Mouse (Mus musculus) embryo, embryonic 11.5 days (tissue): ENCODE data around the gene Rrh.

Source experiments
- DNase-seq: peaks from one replicate; pipeline ENCODE4 v3.0.0-alpha.2; 2012; ENCODE audit warnings: low read depth, low spot score

Rrh gene

DNA sequence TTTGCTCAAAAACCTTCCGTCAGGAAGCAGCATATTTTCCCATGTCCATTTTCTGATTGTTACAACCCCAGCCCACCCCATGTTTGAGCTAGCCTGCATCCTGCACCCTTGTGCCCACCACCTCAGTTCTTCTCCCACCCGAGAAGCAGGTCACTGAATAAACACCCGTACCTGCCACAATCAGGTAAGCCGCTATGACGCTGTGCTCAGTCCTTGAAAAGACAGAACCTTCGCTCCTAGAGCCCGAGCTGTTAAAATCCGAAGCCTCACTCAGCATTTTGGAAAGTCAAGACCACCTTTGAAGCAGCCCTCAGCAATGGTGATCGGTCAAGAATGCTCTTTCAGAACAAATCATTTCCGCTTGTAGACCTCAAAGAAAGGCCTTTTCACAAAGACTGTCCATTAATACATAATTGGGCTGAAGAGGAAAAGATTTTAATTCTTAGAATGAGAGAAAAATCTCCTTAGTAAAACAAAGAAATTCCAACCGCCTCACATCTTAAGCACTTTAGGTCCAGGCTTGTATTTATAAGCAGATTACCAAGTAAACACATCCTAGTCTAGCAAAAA, at the start of gene Rrh:
TSS of gene Rrh (minus strand) at position 382 of the 570 bp plus-strand sequence.
- no peak for DNase-seq

DNA sequence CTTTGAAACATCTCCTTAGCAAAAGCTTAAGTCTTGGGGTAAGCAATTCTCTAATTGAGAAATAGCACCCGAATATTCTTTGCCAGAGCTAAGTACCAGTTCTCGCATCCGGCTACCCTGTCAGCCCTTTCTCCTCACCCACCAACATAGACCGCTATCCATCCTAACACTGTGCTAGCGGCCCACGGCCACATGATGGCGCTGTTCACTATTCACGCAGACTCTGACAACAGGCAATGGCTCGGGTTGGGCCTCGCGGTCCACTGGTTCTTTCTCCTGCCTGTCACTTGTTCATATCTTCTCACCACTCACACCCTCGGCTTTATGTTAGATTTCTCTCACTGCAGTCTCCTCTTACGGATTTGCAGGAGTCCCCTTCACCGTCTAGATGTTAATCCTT, 41.3 kb upstream of the Rrh start:
- DNase-seq = no peak

DNA sequence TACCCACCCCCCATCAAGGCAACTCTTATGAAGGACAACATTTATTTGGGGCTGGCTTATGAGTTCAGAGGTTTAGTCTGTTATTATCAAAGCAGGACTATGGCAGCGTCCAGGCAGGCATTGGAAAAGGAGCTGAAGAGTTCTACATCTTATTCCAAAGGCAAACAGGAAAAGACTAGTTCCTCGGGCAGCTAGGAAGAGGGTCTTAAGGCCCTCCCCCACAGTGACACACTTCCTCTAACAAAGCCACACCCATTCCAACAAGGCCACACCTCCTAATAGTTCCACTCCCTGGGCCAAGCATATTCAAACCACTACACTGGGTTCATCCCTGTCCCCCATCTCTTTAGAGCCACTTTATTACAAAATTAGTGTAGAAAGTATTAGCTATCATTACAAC, 40.2 kb upstream of the Rrh start:
- DNase-seq = no peak

DNA sequence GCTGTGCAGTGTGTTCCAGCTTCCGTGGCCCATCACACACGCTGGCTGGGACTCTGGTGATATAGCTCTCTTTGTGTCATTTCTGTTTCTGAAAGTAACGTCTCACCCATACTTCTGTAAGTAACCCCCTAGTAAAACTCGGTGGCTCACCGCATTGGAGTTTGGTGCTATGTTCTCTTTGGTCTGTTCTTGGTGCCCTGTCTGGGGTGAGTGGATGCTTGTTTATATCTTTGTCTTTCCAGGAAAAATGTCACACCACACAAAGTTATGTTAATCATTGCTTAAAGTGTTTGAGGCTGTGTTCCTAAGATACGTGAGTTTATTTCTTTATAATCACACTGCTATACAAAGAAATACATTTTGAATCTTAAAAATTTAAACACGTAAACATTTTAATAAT, 24.5 kb upstream of the Rrh start:
- DNase-seq = no peak

DNA sequence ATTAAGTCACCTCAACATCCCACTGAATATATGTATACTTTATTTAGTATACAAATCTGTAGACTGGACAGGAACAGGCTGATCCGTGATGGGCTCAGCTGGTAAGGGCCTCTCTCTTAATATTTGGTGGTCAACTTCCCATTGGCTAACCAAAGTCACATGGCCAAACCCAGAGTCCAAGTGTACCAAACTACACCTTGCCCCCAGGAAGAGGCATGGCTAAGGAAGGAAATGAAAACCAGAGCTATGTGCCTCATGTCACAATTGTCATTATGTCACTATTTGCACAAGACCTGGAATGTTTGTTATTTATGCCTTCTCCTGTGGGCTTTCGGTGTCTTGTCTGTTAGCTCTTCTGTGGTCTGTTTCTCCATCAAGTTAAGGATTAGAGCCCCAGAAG, 23.5 kb upstream of the Rrh start:
- no peak for DNase-seq

DNA sequence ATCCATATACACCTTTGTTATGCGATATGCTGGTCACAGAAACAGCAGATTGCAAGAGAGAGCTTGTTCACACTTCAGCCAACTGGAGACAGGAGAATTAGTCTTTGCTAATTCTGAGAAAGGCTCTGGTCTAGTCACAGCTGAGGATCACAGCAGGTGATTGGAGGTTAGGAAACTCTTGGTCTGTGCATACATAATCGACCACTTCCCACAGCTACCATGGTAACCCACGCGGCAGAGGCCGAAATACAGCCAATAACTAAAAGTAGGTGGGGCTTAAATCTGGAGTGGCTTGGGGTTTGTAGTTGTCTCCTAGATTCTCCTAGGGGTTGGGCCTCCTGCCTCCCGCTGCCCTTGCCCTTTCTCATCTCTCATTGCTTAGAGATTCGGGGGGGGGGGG, 15.6 kb upstream of the Rrh start:
- no peak for DNase-seq

DNA sequence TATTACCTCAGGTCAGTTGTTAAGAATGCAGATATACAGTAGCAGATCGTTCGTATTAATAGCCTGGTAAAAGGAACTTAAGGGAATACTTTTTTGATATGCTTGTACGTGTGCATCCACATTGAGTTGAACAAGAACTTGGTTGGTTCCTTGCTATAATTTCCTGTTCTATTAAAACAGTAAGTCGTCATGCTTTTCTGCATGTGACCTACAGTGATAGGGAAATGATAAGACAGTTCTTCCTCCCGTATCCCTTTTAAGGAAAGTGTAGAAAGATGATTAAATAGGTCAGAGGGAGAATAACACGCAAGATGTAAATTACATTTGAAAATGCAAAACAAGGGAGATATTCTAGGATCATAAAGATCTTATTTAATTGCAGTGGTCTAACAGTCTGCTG, 14.6 kb upstream of the Rrh start:
- no peak for DNase-seq

DNA sequence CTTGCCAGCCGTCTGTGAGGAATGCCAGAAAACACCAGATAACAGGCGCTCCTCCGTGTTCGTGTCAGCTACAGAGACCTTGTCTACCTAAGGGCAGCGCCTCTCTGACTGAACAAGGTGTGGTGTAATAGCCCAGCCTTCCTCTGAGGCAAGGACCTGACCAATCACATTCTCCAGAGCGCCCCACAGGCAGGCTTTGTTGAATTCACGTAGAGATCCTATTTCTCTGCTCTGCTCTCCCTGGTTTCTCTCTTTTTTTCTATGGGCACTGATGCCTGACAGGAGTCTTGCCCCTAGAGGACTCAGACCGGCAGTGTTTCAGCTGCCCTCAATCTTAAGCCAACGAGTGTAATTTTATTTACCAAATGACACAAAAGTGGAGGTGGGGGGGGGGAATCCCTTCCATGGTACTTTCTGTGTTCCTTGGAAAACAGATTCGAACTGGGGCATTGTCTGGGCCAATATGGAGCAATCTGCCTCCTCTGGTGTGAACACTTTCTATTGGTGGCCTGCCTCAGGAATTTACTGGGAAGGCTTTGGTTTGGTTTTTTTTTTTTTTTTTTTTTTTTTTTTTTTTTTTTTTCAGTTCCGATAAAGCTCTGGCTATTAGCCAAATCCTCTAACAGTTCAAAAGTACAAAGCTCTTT, 13.8 kb upstream of the Rrh start:
- DNase-seq = no peak

DNA sequence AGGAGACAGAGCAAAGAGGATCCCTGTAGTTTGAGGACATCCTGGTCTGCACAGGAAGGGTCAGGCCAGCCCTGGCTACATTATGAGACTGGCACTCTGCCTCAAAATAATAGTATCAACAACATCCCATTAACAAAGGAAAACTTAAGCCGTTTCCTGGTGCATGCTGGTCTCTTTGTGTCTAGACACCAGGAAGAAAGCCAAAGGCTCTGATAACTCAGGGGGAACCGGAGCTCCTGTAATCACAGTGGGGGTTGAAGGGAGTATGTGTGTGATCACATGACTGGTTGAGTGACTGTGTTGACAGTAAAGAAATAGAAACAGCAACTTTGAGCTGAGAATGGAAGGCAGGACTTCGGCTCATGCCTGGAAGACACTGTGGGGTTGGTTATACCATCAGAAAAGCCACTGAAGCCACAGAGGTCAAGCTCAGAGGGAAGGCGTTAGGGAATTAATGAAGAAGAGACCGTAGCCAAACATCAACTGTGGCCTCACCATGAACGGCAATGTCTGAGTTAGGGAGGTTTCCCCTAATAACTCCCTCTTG, 13.1 kb upstream of the Rrh start, which contains the start of gene Cfi:
TSS of gene Cfi (plus strand) at position 497 of the 547 bp plus-strand sequence.
- no peak for DNase-seq

DNA sequence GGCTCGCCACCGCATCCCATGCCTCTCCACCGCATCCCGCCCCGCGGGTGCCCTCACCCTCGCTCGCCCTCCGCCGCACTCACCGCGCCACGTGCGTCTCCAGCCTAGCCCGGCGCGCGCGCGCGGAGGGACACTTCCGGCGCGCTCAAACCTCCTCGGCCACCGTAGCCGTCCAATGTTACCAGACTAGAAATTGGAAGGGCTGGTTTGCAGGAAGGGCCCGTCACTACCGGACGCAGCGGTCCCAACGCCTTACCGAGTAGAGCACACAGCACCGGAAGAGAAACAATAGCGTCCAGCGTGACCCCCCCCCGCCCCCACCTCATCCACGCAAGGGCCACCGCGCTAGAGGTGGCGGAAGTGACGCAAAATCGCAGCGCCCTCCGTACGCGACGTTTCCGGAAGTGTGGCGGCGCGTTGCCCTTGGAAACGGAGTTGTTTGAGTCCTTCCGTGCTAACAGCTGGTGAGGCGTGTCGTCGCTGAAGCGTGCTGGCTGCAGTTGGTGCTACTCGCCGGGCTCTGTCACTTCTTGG, 8.7 kb upstream of the Rrh start, which contains the start of gene Gar1:
TSS of gene Gar1 (minus strand) at position 362 of the 534 bp plus-strand sequence.
- peak; percentile 95 for DNase-seq

DNA sequence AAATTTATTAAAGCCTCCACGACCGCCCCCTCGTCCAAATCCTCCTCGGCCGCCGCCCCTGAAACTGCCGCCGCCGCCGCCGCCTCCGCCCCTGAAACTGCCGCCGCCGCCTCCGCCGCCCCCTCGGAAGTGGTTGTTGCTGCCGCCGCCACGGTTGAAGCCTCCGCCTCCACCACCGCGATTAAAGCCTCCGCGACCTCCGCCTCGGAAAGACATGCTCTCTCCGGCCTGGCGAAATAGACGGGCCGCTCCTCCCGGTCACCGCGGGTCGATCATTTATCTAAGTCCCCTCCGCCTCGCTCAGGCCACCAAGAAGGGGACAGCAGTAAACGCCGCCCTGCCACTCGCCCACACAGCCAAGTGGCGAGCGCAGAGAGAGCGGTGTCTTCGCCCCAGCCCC, 8.2 kb upstream of the Rrh start:
- no peak for DNase-seq

DNA sequence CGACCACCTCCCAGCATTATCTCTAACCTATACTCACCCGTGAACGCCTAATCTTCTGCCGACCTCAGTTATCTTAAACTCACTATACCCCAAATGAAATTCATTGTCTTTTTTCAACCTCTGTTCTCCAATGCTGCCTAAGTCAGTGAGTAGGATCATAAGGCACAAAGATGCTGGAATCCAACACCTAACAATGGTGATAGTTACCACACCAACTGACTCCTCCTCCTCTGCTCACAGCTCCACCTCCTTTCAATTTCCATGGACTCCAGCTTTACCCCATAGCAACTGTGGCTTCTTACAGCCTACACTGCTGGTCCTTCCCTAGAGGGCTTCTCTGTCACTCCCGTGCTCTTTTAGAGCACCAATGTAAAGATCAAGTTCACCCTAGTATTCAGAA, 5.3 kb upstream of the Rrh start:
- no peak for DNase-seq

DNA sequence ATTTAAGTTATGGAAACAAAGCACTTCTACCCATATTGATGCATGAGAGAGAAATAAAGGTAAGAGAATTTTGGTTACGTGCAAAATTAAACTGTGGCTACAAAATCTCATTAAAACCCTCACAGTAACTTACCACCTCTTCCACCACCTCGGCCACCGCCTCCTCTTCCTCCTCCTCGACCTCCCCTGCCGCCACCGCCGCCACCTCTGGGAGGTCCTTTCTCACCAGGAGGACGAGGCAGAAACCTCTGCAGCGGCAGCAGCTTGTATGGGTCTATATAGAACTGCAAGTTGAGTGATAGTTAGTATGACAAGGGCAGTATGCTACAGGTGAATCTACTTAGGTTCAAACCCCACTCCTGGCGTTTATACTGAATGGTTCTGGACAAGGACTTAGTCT, 4.3 kb upstream of the Rrh start:
- no peak for DNase-seq

DNA sequence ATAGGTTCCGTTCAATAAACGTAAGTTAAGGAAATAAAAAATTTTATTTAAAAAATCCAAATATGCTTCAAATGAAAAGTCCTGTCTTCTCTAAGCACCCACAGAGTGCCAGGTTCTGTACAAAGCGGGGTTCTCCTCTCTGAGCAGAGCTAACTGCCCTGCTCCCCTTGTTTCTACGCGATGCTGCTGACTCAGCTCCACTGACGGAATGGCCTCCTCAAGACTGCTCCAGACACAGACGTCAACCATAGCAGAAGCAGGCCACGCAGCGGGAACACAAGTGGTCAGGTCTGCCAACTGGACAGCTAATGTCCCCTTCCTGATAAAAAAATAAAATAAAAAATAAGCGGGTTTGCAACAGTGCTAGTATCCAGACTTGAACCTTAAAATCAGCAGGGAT, 2.5 kb upstream of the Rrh start:
- no peak for DNase-seq

DNA sequence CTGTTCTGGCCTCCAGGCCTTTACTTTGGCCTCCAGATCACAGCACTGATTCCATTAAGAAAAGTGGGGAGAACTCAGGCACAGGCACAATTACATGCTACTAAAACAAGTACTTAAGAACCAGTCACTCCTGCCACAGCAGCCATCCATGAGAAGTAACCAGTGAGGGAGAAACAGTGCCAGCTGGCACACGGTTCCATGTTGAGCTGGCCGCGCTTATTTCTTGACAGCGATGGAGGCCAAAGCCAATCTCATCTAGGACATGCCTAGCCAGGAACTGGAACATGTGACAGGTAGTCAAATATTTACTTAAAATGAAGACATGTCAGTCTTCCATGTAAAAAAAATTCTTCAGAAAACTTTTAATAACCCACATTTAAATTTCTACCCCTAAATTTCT, 1.8 kb upstream of the Rrh start:
- DNase-seq = no peak

DNA sequence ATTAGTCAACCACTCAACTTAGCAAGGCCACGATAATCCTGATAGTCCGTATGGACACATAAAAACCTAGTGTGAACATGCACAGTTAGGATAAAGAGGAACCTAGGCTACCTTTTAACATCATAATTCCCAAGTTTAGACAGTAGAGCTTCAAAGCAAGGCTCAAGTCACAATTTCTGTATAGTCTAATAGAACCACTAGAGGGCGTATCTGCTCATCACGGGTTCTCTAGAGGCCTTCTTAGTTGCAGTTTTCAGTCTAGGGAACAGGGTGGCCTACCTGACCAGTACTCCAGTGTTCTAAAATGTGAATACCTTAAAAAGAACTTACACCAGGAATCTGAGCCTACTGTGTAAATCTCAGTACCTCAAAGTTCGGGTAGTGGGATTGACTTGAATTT, 906 bp upstream of the Rrh start:
- DNase-seq = peak; percentile 27

DNA sequence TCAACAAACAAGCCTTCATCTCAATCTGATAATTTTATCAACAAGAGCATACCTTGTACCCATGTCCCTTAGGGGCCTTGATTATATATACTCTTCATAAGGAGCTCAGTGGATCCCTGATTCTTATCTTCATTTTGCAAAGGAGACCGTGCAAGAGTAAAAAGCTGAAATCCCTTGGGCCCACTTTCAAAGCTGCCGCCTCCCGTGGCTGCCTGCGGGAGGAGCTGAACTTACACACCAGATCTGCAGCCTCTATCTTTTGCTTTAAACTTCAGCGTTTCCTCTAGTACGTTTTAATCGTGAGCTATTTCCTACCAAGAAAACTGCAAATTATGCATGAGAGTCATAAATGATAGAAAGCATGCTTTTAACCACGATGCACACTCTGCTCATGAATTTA, 651 bp downstream of the Rrh start:
- no peak for DNase-seq

DNA sequence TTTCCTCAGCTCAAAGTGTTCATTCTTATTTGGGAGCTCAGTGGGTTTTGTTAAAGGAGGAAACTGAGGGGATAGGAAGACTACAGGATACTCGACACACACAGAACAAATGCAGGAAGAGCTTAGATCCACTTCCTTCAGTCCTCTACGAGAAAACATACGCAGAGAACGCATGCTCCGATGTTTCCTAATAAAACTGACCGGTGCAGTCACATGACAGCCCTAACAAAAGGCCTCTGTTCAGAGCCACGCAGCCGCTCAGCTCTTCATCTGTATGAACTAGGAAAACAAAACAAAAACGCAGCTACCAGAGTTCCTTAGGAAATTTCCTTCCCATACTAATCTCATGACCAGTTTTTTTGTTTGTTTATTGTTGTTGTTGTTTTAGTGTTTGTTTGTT, 1.5 kb downstream of the Rrh start:
- DNase-seq = no peak

DNA sequence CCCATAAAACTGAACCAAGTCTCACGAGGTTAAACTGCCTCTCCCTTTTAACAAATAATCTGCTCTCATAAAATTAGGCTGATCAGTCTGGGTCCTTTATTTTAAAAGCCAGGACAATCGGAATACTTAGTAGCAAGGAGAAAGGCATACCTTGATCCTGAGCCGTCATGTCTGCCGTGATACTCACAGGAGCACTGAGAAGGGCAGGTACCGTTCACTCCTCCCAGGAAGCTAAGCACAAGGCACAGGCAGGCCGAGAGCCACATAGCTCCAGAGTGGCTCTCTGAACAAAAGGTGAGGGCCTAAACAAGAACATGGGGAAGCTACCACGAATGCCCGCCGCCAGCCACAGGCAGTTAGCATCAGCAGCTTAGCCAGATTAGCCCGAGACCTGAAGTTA, 18.6 kb downstream of the Rrh start, which contains the start of gene Lrit3:
TSS of gene Lrit3 (minus strand) at position 266 of the 400 bp plus-strand sequence.
- DNase-seq = no peak

DNA sequence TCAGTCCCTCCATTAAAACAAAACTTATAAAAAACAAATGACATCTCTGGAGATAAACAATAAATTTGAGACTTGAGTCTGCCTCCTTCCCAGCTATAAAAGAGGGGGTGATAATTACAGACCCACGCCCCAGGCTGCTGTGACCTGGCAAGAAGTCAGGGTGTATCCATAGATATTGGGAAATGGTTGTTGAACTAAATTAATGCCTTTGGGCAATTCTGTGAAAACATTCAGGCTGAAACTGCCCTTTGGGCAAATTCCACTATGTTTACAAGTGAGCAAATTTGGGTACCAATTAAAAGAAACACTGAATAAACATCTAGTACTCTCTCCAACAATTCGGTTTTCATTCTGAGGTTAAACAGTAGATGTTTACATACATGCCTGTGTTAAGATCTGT, 23.4 kb downstream of the Rrh start:
- no peak for DNase-seq

DNA sequence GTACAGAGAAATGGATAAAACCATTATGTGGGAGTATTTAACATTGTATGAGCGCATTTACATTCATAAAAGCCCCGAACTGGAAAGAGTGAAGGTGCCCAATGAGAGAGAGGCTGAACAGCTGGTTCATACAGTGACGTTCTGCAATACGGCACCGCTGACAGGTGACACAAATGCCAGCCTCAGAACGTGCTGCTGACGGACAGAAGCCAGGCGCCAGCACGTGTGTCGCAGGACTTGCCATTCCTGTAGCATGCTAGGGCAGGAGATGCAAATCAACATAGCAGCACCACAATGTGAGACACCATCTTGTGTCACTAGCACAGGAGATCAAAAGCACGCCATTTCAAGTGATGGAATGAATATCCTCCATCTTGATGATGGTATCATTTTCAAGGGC, 23.8 kb downstream of the Rrh start:
- no peak for DNase-seq

DNA sequence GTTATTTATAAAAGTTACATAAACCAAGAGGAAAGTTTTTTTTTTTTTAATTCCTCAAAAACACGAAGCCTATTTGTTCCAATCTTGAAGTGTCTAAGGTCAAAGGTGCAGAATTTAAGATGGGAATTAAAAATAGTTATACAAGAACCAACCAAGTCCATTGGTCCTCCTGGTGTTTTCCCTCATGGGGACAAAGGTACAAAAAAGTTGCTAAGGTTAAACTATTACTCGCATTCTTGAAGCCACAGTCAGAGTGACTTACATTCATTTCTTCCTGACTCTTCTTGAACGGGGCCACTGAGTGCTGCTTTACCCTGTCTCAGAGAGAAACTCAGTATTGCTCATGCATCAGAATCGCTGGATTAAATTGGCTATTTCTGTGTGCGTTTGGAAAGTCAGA, 25.0 kb downstream of the Rrh start:
- DNase-seq = no peak

DNA sequence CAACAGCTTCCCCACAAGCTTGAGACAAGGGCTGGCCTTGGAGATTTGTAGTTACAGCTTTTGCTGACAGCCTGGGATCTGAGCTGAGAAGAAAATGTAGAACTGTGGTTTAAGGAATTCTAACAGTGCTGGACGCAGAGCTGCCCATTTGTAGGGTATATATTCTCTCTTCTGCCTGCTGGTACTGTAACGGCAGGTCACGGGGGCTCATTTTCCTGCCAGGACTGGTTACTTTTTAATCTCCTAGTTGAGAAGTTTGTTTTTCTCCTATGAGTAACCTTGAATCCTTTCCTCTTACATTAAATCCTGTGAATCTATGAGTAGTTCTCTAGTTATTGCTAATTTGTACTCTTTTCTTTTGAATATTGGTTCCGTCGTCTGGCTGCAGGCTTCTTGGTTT, 28.6 kb downstream of the Rrh start:
- DNase-seq = no peak
